Mouse (Mus musculus): Measurements from ENCODE around the gene Olfr1510. TPM values are rescaled to one million over a fixed set of nuclear protein-coding genes. Genes with fewer than 3 reads are reported as not detected.
"Not testable (repeated sequence)": the region's sequence is repeated elsewhere in the genome, so short reads cannot be mapped to it uniquely, and the experiment has no call there.

Gene Olfr1510
- total RNA-seq (2021): not detected

- no peak for DNase-seq
Measured at GRCm38 (mm10) chr14:52414273-52414672, at the start of gene Olfr1510. Olfr1510 (minus strand) TSS chr14:52414373.

- no peak for DNase-seq
Measured at GRCm38 (mm10) chr14:52461928-52462327, 47.8 kb upstream of the Olfr1510 start.

GRCm38 (mm10) chr14:52451138-52451537 is 37.0 kb upstream of the Olfr1510 start:
- DNase-seq: no peak

GRCm38 (mm10) chr14:52442690-52443089 is 28.5 kb upstream of the Olfr1510 start, which contains the start of gene Olfr1509:
Olfr1509 (plus strand) TSS chr14:52442990.
- no peak for DNase-seq

- DNase-seq: no peak
Measured at GRCm38 (mm10) chr14:52427686-52428085, 13.5 kb upstream of the Olfr1510 start.

GRCm38 (mm10) chr14:52410142-52410919 is 3.8 kb downstream of the Olfr1510 start:
- not testable (repeated sequence) for DNase-seq

- no peak for DNase-seq
Measured at GRCm38 (mm10) chr14:52397279-52397678, 16.9 kb downstream of the Olfr1510 start, which contains the start of gene Olfr1511. Olfr1511 (minus strand) TSS chr14:52397379.

- not testable (repeated sequence) for DNase-seq
Measured at GRCm38 (mm10) chr14:52390084-52390848, 23.9 kb downstream of the Olfr1510 start.

GRCm38 (mm10) chr14:52379068-52379467 is 35.1 kb downstream of the Olfr1510 start, which contains the start of gene Olfr1512:
Olfr1512 (minus strand) TSS chr14:52379168.
- DNase-seq: no peak

- DNase-seq: no peak
Measured at GRCm38 (mm10) chr14:52368741-52369140, 45.4 kb downstream of the Olfr1510 start.

Other genes with a start within 250 kb of the Olfr1510 start
- gene Supt16, start 217.0 kb downstream of the Olfr1510 start, total RNA-seq (2021): 10 to 100 TPM; 52.2 to 53.9 TPM
- gene Chd8, start 156.6 kb downstream of the Olfr1510 start, total RNA-seq (2021): 100 to 1,000 TPM; 123 to 143 TPM
- gene Tox4, start 135.2 kb downstream of the Olfr1510 start, total RNA-seq (2021): 10 to 100 TPM; 58.3 to 63.0 TPM
- gene Rab2b, start 134.8 kb downstream of the Olfr1510 start, total RNA-seq (2021): 10 to 100 TPM; 35.7 to 37.1 TPM
- 10 to 100 TPM; 49.8 to 54.0 TPM for gene Mettl3, start 109.2 kb downstream of the Olfr1510 start, total RNA-seq (2021)
- gene Sall2, start 85.6 kb downstream of the Olfr1510 start, total RNA-seq (2021): 10 to 100 TPM; 43.1 TPM
- gene Olfr1513, start 58.0 kb downstream of the Olfr1510 start, total RNA-seq (2021): not detected
- gene Olfr1512, start 35.2 kb downstream of the Olfr1510 start, total RNA-seq (2021): not detected
- gene Olfr1511, start 17.0 kb downstream of the Olfr1510 start, total RNA-seq (2021): not detected
- not detected for gene Olfr1509, start 28.6 kb upstream of the Olfr1510 start, total RNA-seq (2021)
- gene Olfr1508, start 53.1 kb upstream of the Olfr1510 start, total RNA-seq (2021): not detected
- gene Olfr1507, start 81.4 kb upstream of the Olfr1510 start, total RNA-seq (2021): not detected